Mouse (Mus musculus) E14TG2a.4 (cell line): Measurements from ENCODE around the gene Rcl1.

Experiments
- H3K27me3 ChIP-seq: 2 replicates; pipeline ENCODE4 v1.6.1; 2014; ENCODE audit warnings: low read length, control low read depth; ENCODE audit not compliant: insufficient read depth
- H3K36me3 ChIP-seq: 2 replicates; pipeline ENCODE4 v1.6.1; 2014; ENCODE audit warnings: low read length, control low read depth; ENCODE audit not compliant: insufficient read depth
- H3K4me1 ChIP-seq: replicated peaks from 2 replicates; pipeline ENCODE4 v1.6.1; 2014; ENCODE audit warnings: low read depth, low read length, control low read depth
- H3K4me3 ChIP-seq: replicated peaks from 2 replicates; pipeline ENCODE4 v1.5.1; 2014; ENCODE audit warnings: mild to moderate bottlenecking, low read length
- H3K9me3 ChIP-seq: 2 replicates; pipeline ENCODE4 v1.6.1; 2014; ENCODE audit warnings: low read length, control low read depth
- CTCF ChIP-seq: conservative IDR thresholded peaks from 2 replicates; pipeline ENCODE4 v1.5.1; 2014; ENCODE audit warnings: low read length
- NANOG ChIP-seq: IDR thresholded peaks from 2 replicates; pipeline ENCODE4 v1.6.1; 2014; ENCODE audit warnings: borderline replicate concordance, low read length, mixed read lengths
- POU5F1 ChIP-seq: IDR thresholded peaks from 2 replicates; pipeline ENCODE4 v1.6.1; 2014; ENCODE audit warnings: low read length, borderline replicate concordance

Gene Rcl1

GRCm38 (mm10) chr19:29118196-29118595 is 17.0 kb downstream of the Rcl1 start:
- no peaks in the 10 kb centered on the region for H3K27me3 ChIP-seq
- no peaks in the 10 kb centered on the region for H3K9me3 ChIP-seq
- TF ChIP-seq CTCF (no peak), NANOG (no peak), POU5F1 (no peak)
- H3K36me3 ChIP-seq = peaks cover 95% of the 10 kb centered on the region
- H3K4me1 ChIP-seq = peaks cover 30% of the 10 kb centered on the region
- no peak overlapping the region for H3K4me3 ChIP-seq

GRCm38 (mm10) chr19:29120311-29120710 is 19.1 kb downstream of the Rcl1 start:
- peaks cover 28% of the 10 kb centered on the region for H3K4me1 ChIP-seq
- TF ChIP-seq NANOG (no peak), CTCF (no peak), POU5F1 (no peak)
- no peak overlapping the region for H3K4me3 ChIP-seq
- H3K9me3 ChIP-seq = no peaks in the 10 kb centered on the region
- H3K36me3 ChIP-seq = peaks cover 91% of the 10 kb centered on the region
- no peaks in the 10 kb centered on the region for H3K27me3 ChIP-seq

GRCm38 (mm10) chr19:29121394-29121793 is 20.2 kb downstream of the Rcl1 start:
- TF ChIP-seq POU5F1 (no peak), CTCF (no peak), NANOG (no peak)
- Histone ChIP-seq H3K9me3 (no peaks in the 10 kb centered on the region), H3K4me1 (peaks cover 39% of the 10 kb centered on the region), H3K36me3 (peaks cover 92% of the 10 kb centered on the region), H3K27me3 (no peaks in the 10 kb centered on the region), H3K4me3 (no peak overlapping the region)

- H3K27me3 ChIP-seq = no peaks in the 10 kb centered on the region
These were observed 23.9 kb downstream of the Rcl1 start for GRCm38 (mm10) chr19:29124886-29125585.

GRCm38 (mm10) chr19:29126347-29127015 is 25.3 kb downstream of the Rcl1 start:
- H3K4me3 ChIP-seq = no peak overlapping the region
- no peaks in the 10 kb centered on the region for H3K27me3 ChIP-seq
- H3K36me3 ChIP-seq = peaks cover 91% of the 10 kb centered on the region
- H3K4me1 ChIP-seq = peaks cover 52% of the 10 kb centered on the region
- TF ChIP-seq POU5F1 (no peak), CTCF (no peak), NANOG (no peak)
- H3K9me3 ChIP-seq = no peaks in the 10 kb centered on the region

More at GRCm38 (mm10) chr19:29124886-29125585, 23.9 kb downstream of the Rcl1 start:
- H3K4me1 ChIP-seq = peaks cover 59% of the 10 kb centered on the region
- no peak for TF ChIP-seq NANOG
- TF ChIP-seq CTCF = no peak
- TF ChIP-seq POU5F1 = no peak
- H3K36me3 ChIP-seq = peaks cover 91% of the 10 kb centered on the region
- H3K4me3 ChIP-seq = peak overlapping the region; percentile 29; the same call in 1 of the 2 replicates
- H3K9me3 ChIP-seq = no peaks in the 10 kb centered on the region

- H3K27me3 ChIP-seq = no peaks in the 10 kb centered on the region
- peaks cover 91% of the 10 kb centered on the region for H3K36me3 ChIP-seq
- TF ChIP-seq CTCF (no peak), NANOG (no peak), POU5F1 (no peak)
- H3K4me1 ChIP-seq = peaks cover 48% of the 10 kb centered on the region
- no peaks in the 10 kb centered on the region for H3K9me3 ChIP-seq
- no peak overlapping the region for H3K4me3 ChIP-seq
These were observed 26.2 kb downstream of the Rcl1 start for GRCm38 (mm10) chr19:29127331-29127730.

GRCm38 (mm10) chr19:29128217-29128616 is 27.0 kb downstream of the Rcl1 start:
- TF ChIP-seq POU5F1 = no peak
- no peak for TF ChIP-seq CTCF
- TF ChIP-seq NANOG = no peak
- H3K9me3 ChIP-seq = no peaks in the 10 kb centered on the region

GRCm38 (mm10) chr19:29129551-29129950 is 28.4 kb downstream of the Rcl1 start:
- H3K4me3 ChIP-seq = no peak overlapping the region
- H3K4me1 ChIP-seq = peaks cover 41% of the 10 kb centered on the region
- TF ChIP-seq POU5F1 (no peak), NANOG (no peak), CTCF (no peak)
- no peaks in the 10 kb centered on the region for H3K9me3 ChIP-seq
- H3K36me3 ChIP-seq = peaks cover 96% of the 10 kb centered on the region
- H3K27me3 ChIP-seq = no peaks in the 10 kb centered on the region

More at GRCm38 (mm10) chr19:29128217-29128616, 27.0 kb downstream of the Rcl1 start:
- Histone ChIP-seq H3K27me3 (no peaks in the 10 kb centered on the region), H3K4me3 (no peak overlapping the region), H3K4me1 (peaks cover 48% of the 10 kb centered on the region), H3K36me3 (peaks cover 91% of the 10 kb centered on the region)
